Mouse (Mus musculus) thymus, adult 2 months (tissue): Measurements from ENCODE around the gene Kpna1. TPM values are rescaled to one million over a fixed set of nuclear protein-coding genes. Genes with fewer than 3 reads are reported as not detected.
"Not testable (repeated sequence)": the region's sequence is repeated elsewhere in the genome, so short reads cannot be mapped to it uniquely, and the experiment has no call there.

Experiments used
- DNase-seq: peaks from one replicate; pipeline ENCODE4 v3.0.0; 2021
- H3K27ac ChIP-seq: fragments of 200-500 bp; 2 replicates; pipeline ENCODE4 v1.5.1; 2012; ENCODE audit warnings: low read length, control low read depth; ENCODE audit not compliant: control insufficient read depth, insufficient read depth
- H3K27me3 ChIP-seq: fragments of 200-500 bp; 2 replicates; pipeline ENCODE4 v1.6.1; 2012; ENCODE audit warnings: mild to moderate bottlenecking, low read length, moderate library complexity, mixed read lengths; ENCODE audit not compliant: control insufficient read depth, insufficient read depth
- H3K36me3 ChIP-seq: fragments of 200-500 bp; 2 replicates; pipeline ENCODE4 v1.6.1; 2012; ENCODE audit warnings: mild to moderate bottlenecking, low read length, moderate library complexity; ENCODE audit not compliant: control insufficient read depth, insufficient read depth
- H3K4me1 ChIP-seq: fragments of 200-500 bp; replicated peaks from 2 replicates; pipeline ENCODE4 v1.6.1; 2012; ENCODE audit warnings: low read length; ENCODE audit not compliant: control insufficient read depth, insufficient read depth
- H3K4me3 ChIP-seq: fragments of 200-500 bp; 2 replicates; pipeline ENCODE4 v1.5.1; 2012; ENCODE audit warnings: mild to moderate bottlenecking, low read length, control low read depth, moderate library complexity; ENCODE audit not compliant: control insufficient read depth, insufficient read depth
- CTCF ChIP-seq: fragments of 200-500 bp; IDR thresholded peaks from 2 replicates; pipeline ENCODE4 v1.5.1; 2012; ENCODE audit warnings: mild to moderate bottlenecking, control low read depth, low read length, moderate library complexity, borderline replicate concordance; ENCODE audit not compliant: control insufficient read depth, poor library complexity, insufficient read depth; ENCODE audit errors: extremely low read depth
- POLR2A ChIP-seq: fragments of 200-500 bp; IDR thresholded peaks from 2 replicates; pipeline ENCODE4 v1.6.1; 2012; ENCODE audit warnings: mild to moderate bottlenecking, low read length, control low read depth, moderate library complexity; ENCODE audit not compliant: control insufficient read depth, poor library complexity, insufficient read depth; ENCODE audit errors: extremely low read depth
- WGBS: fragments of 180-500 bp; shearing (Covaris S2); methylation state at CpG from one replicate; pipeline ENCODE4 v1.1.7; 2018; 5-methylcytosine and 5-hydroxymethylcytosine counted together
- polyA plus RNA-seq: library from polyadenylated mRNA; depleted of rRNA; stranded (reverse); fragments of >200 nt; gene quantifications from 2 replicates; pipeline ENCODE4 v1.2.3, GENCODE M21; 2012; rRNA removed

The Kpna1 gene
- polyA plus RNA-seq, result 9.4 and 10.3 TPM in 2 replicates

DNA sequence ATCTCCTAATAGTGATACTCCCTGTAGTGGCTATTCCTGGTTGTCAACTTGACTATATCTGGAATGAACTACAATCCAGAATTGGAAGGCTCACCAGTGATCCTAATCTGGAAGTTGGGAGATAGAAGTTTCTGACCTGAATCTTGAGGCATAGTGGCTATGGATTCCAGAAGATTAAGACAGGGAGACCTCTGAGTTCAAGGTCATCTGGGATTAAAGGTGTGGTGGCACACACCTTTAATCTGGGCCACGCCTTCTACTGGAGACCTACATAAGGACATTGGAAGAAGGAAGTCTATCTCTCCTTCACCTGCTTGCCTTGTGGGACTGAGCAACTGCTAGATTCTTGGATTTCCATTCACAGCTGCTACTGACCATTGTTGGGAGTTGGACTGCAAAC is at the start of gene Kpna1:
Kpna1 (plus strand) TSS at position 301 of the 400 bp plus-strand sequence.
- H3K4me3 ChIP-seq, H3K27ac ChIP-seq, H3K27me3 ChIP-seq, H3K36me3 ChIP-seq, H3K4me1 ChIP-seq, DNase-seq: not testable (repeated sequence)
- WGBS, result 100% methylated on average over 1 of the region's 1 CpGs

DNA sequence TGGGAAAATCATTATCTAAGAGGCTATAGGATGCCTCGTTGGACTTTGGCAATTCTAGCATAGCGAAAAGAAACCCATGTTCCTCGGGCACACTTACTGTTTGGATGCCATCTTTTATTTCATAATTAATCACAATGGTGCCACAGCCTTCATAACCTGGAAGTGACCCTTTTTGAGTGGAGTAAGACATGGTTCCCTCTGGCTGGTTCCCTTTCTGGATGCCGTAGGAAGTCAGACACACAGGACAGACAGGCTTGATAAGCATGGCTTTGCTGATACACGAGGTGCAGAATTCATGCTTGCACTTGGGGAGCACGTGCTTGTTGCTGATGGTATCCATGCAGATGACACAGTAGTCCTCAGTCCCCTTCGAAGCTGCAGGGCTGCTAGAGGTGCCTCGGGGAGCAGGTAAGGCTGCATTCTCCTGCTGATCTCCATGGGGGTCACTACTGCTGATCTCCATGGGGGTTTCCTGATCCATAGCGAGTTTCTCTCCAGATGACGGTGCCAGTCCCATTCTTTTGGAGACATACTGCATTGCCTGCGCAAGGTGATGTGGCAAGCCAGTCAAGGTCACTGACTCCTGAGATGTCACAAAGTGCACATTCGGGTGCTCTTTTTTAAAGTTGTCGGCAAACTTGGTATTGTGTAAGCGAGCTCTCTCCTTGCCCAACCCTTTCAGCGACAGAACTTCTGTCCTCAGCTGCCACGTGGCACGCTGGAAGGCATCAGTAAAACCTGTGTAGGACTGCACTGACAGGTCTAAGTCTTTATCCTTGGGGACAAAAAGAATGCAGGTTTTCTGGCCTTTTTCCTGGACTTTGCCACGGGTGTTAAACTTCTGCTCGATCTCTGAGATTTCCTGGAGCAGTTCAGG is 46.1 kb upstream of the Kpna1 start:
- TF ChIP-seq CTCF, result no peak
- TF ChIP-seq POLR2A, result no peak
- Histone ChIP-seq H3K27me3 (no peaks in the 10 kb centered on the region), H3K27ac (no peak overlapping the region), H3K4me1 (peaks cover 9% of the 10 kb centered on the region), H3K4me3 (no peak overlapping the region), H3K36me3 (peaks cover 75% of the 10 kb centered on the region)
- no peak for DNase-seq
- WGBS, result 95% methylated on average over 19 of the region's 19 CpGs

DNA sequence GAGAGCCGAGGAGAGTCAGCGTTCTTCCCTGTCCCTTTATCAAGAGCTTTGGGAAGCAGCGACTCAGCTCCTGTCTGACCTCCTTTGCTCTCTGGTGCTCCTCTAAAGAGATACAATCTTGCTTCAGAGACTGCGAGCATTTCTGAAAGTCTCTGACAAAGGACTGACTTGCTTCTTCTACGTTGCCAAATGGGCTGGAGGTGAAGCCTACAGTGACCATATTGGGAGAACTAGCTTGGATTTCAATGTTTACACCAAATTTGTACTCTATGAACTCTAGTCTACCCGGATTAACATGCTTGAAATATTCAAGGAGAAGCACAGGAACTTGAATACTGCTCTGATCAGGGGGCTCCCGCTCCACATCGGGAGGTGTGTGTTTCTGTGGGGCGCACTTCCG is 45.4 kb upstream of the Kpna1 start:
- Histone ChIP-seq H3K4me3 (no peak overlapping the region), H3K36me3 (peaks cover 67% of the 10 kb centered on the region), H3K27ac (no peak overlapping the region), H3K27me3 (no peaks in the 10 kb centered on the region), H3K4me1 (peaks cover 9% of the 10 kb centered on the region)
- no peak for TF ChIP-seq POLR2A
- TF ChIP-seq CTCF, result no peak
- WGBS, result 95% methylated on average over 10 of the region's 10 CpGs
- no peak for DNase-seq

DNA sequence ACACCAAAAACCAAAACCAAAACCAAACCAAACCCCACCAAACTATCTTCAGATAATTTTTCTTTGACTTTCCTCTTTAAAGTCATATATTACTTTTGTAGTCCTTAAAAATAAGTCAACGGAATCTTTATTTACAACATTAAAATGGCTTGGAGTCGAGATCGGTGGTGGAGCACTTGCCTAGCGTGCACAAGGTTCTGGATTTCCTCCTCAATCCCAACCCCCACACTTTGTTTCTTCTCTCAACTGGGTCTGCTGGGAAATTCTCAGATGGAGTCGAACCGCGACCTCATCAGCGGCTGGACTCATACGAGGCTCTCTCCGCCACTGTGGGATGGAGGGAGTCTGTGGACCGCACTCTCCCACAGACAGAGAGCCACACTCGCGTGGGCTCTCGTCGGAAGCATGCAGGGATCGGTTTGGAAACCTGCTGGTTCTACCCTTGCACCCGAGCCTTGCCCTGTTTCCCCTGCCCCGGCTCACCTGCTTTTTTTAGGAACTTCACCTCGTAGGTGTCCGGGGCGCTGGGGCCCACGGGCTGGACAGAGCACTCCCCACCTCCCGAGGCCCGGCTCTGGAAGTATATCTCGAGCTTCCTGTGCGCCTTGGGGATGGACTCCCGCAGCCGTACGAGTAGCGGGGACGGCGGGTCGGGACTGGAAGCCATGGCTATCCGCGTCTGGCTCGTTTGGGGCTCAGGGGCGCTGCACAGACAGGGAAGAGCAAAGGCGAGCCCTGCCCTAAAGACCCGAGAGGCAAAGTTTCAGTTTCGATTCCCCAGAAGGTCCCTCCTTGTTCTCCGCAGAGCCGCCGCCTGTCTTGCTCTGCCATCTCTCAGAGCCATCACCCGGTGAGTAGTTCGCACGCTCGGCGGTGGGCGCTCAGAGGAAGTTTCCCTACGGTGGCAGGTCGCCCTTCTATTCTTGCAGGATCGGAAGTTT is 40.1 kb upstream of the Kpna1 start, which contains the start of the genes Parp9 and Dtx3l:
Parp9 (plus strand) TSS at position 260 of the 941 bp plus-strand sequence.
Dtx3l (minus strand) TSS at position 941 of the 941 bp plus-strand sequence.
- H3K4me3 ChIP-seq, result peak within 1 kb of the TSS; percentile 94
- peak; percentile 75 for DNase-seq
- peaks cover 24% of the 10 kb centered on the region for H3K36me3 ChIP-seq
- under 1% methylated on average over 52 of the region's 52 CpGs for WGBS
- H3K27me3 ChIP-seq, result no peaks in the 10 kb centered on the region
- peaks cover 12% of the 10 kb centered on the region for H3K4me1 ChIP-seq
- TF ChIP-seq CTCF (no peak), POLR2A (no peak)
- H3K27ac ChIP-seq, result peak within 1 kb of the TSS; percentile 86

DNA sequence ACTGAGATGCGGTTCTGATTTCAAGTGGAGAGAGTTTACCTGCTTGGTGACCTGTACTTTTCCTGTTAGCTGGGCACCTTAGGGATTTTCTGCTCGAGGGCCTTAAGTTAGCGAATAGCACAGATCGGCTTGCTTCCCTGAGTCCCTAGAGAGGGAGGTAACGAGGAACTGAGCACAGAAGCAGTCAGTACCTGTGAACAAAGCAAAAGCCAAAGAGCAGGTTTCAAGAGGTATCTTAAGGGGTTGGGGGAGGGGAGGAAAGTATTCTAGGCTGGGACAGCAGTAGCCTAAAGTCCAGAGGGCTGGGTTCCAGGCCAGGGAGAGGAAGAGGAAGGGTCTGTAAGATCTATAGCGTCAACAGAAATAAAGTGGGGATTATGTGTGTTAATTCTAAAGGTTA is 39.3 kb upstream of the Kpna1 start:
- H3K27ac ChIP-seq, result peak overlapping the region; percentile 86
- H3K4me3 ChIP-seq, result peak overlapping the region; percentile 94
- H3K4me1 ChIP-seq, result peaks cover 12% of the 10 kb centered on the region
- DNase-seq, result peak; percentile 45
- no peaks in the 10 kb centered on the region for H3K27me3 ChIP-seq
- TF ChIP-seq CTCF (no peak), POLR2A (no peak)
- WGBS, result under 1% methylated on average over 6 of the region's 6 CpGs
- peaks cover 17% of the 10 kb centered on the region for H3K36me3 ChIP-seq

DNA sequence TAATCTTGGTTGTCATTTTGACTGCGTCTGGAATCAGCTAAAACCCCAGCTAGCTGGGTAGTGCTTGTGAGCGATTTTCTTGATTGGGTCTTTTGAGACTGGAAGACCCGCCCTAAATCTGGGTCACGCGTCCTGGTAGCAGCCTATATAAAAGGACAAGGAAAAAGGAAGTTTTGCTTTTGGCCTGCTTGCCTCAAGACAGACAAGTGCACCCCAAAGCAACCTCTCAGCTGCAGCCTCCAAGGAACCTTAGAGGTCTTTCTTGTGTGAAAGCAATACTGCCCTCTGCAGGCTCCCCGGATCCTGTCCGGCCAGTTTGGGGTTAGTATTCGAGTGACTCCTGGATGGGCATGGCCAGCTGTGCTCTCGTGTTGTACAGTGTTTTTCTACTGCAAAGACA is 38.9 kb upstream of the Kpna1 start:
- H3K27me3 ChIP-seq, result no peaks in the 10 kb centered on the region
- peaks cover 17% of the 10 kb centered on the region; the same call in 1 of the 2 replicates for H3K36me3 ChIP-seq
- 1% methylated on average over 9 of the region's 9 CpGs for WGBS
- DNase-seq, result peak; percentile 91
- peaks cover 12% of the 10 kb centered on the region for H3K4me1 ChIP-seq
- peak; percentile 75; the same call in 1 of the 2 replicates for TF ChIP-seq CTCF
- TF ChIP-seq POLR2A, result peak; percentile 37; the same call in 1 of the 2 replicates
- peak overlapping the region; percentile 1; the same call in 1 of the 2 replicates for H3K4me3 ChIP-seq
- peak overlapping the region; percentile 86 for H3K27ac ChIP-seq

DNA sequence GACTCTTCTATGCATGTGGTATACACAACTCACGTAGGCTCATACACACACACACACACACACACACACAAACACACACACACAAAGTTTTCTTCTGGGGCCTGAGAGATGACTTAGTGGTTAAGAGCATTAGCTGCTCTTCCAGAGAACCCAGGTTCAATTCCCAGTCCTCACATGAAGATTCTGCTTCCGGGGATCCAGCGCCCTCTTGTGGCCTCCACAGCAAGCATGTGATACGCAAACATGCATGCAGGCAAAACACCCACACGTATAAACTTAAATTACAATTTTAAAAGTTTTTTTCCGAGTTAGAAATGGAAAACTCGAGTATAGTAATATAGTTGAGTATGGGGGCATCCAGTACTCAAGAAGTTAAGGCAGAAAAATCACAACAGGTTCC is 37.2 kb upstream of the Kpna1 start:
- no peaks in the 10 kb centered on the region for H3K27me3 ChIP-seq
- H3K4me3 ChIP-seq, result no peak overlapping the region
- DNase-seq, result peak; percentile 40
- TF ChIP-seq POLR2A (no peak), CTCF (no peak)
- WGBS, result 89% methylated on average over 7 of the region's 7 CpGs
- no peak overlapping the region for H3K27ac ChIP-seq
- H3K36me3 ChIP-seq, result peaks cover 7% of the 10 kb centered on the region; the same call in 1 of the 2 replicates
- H3K4me1 ChIP-seq, result peaks cover 5% of the 10 kb centered on the region
